Mouse (Mus musculus) liver, postnatal 0 days (tissue): ENCODE measurements at regions not wholly inside any gene's neighbourhood (a gene's known extent, or its start where the extent isn't known, plus 50 kb on each side); places are given as distances from the start of the nearest gene placed in this dataset.

ENCODE experiments used
- ATAC-seq: fragments of 200-750 bp; cut with Nextera tagmentation; 2 replicates; pipeline ENCODE4 v1.8.0; 2017; ENCODE audit warnings: mild to moderate bottlenecking, moderate library complexity
- DNase-seq: peaks from one replicate; pipeline ENCODE4 v3.0.0-alpha.2; 2016
- H3K27ac ChIP-seq: fragments of 300-500 bp; sonication (generic); 2 replicates; pipeline ENCODE4 v1.5.1; 2014; ENCODE audit warnings: antibody characterized with exemption, moderate library complexity, mild to moderate bottlenecking, low read depth
- H3K27me3 ChIP-seq: fragments of 300-500 bp; sonication (generic); 2 replicates; pipeline ENCODE4 v1.6.1; 2014; ENCODE audit warnings: low read length, control low read depth, mixed read lengths; ENCODE audit not compliant: insufficient read depth
- H3K36me3 ChIP-seq: fragments of 300-500 bp; sonication (generic); replicated peaks from 2 replicates; pipeline ENCODE4 v1.6.1; 2014; ENCODE audit warnings: mild to moderate bottlenecking, control low read depth, low read length, moderate library complexity, mixed read lengths; ENCODE audit not compliant: insufficient read depth
- H3K4me1 ChIP-seq: fragments of 300-500 bp; sonication (generic); 2 replicates; pipeline ENCODE4 v1.6.1; 2014; ENCODE audit warnings: antibody characterized with exemption, mild to moderate bottlenecking, control low read depth; ENCODE audit not compliant: insufficient read depth
- H3K4me2 ChIP-seq: fragments of 300-500 bp; sonication (generic); 2 replicates; pipeline ENCODE4 v1.6.1; 2014; ENCODE audit warnings: low read depth, mild to moderate bottlenecking, low read length, moderate library complexity, mixed read lengths
- H3K4me3 ChIP-seq: fragments of 300-500 bp; sonication (generic); 2 replicates; pipeline ENCODE4 v1.5.1; 2014; ENCODE audit warnings: low read depth, low read length
- H3K9ac ChIP-seq: fragments of 300-500 bp; sonication (generic); replicated peaks from 2 replicates; pipeline ENCODE4 v1.6.1; 2014; ENCODE audit warnings: mild to moderate bottlenecking, moderate library complexity
- H3K9me3 ChIP-seq: fragments of 300-500 bp; sonication (generic); 2 replicates; pipeline ENCODE4 v1.6.1; 2016; ENCODE audit warnings: mild to moderate bottlenecking, control low read depth, low read length, mixed read lengths
- CTCF ChIP-seq: sonication (generic); IDR thresholded peaks from 2 replicates; pipeline ENCODE4 v1.5.1; 2016; ENCODE audit warnings: antibody characterized with exemption, low read depth
- EP300 ChIP-seq: IDR thresholded peaks from 2 replicates; pipeline ENCODE4 v1.6.1; 2016; ENCODE audit warnings: antibody characterized with exemption, low read depth, mild to moderate bottlenecking
- WGBS: fragments of 180-500 bp; shearing (Covaris S2); extraction: QIAGEN DNeasy Blood & Tissue Kit; methylation state at CpG from one replicate; pipeline ENCODE4 v1.1.7; 2014; ENCODE audit not compliant: insufficient replicate concordance; 5-methylcytosine and 5-hydroxymethylcytosine counted together

- WGBS = 14% methylated on average over 10 of the region's 10 CpGs
- ATAC-seq (no peak), DNase-seq (no peak)
- Histone ChIP-seq H3K4me1 (no peaks in the 10 kb centered on the region), H3K36me3 (no peaks in the 10 kb centered on the region), H3K27ac (no peak overlapping the region), H3K4me3 (no peak overlapping the region), H3K4me2 (no peak overlapping the region), H3K27me3 (no peaks in the 10 kb centered on the region), H3K9ac (no peak overlapping the region), H3K9me3 (no peaks in the 10 kb centered on the region)
- TF ChIP-seq EP300 = no peak
- TF ChIP-seq CTCF = no peak
Observed at GRCm38 (mm10) chr11:112839721-112840494, 57.9 kb downstream of the Sox9 start.

- no peak for TF ChIP-seq EP300
- Histone ChIP-seq H3K4me1 (no peaks in the 10 kb centered on the region), H3K36me3 (no peaks in the 10 kb centered on the region), H3K4me2 (no peak overlapping the region), H3K27me3 (no peaks in the 10 kb centered on the region), H3K27ac (no peak overlapping the region), H3K9ac (no peak overlapping the region), H3K9me3 (no peaks in the 10 kb centered on the region), H3K4me3 (no peak overlapping the region)
- WGBS = 11% methylated on average over 10 of the region's 10 CpGs
- DNase-seq (no peak), ATAC-seq (no peak)
Observed at GRCm38 (mm10) chr11:112840495-112840828, 58.4 kb downstream of the Sox9 start.

- no peaks in the 10 kb centered on the region for H3K4me1 ChIP-seq
- no peak overlapping the region for H3K4me3 ChIP-seq
- H3K9me3 ChIP-seq = no peaks in the 10 kb centered on the region
- H3K4me2 ChIP-seq = no peak overlapping the region
- DNase-seq = no peak
- TF ChIP-seq CTCF = no peak
- no peak for TF ChIP-seq EP300
- no peaks in the 10 kb centered on the region for H3K27me3 ChIP-seq
- no peaks in the 10 kb centered on the region for H3K36me3 ChIP-seq
- H3K27ac ChIP-seq = no peak overlapping the region
- WGBS = 56% methylated on average over 8 of the region's 8 CpGs
- no peak overlapping the region for H3K9ac ChIP-seq
- ATAC-seq = no peak
Observed at GRCm38 (mm10) chr11:112844258-112844901, 62.4 kb downstream of the Sox9 start.

GRCm38 (mm10) chr11:112847146-112847545 is 65.1 kb downstream of the Sox9 start:
- Histone ChIP-seq H3K9me3 (no peaks in the 10 kb centered on the region), H3K4me1 (no peaks in the 10 kb centered on the region), H3K4me2 (no peak overlapping the region), H3K9ac (no peak overlapping the region), H3K27ac (no peak overlapping the region), H3K36me3 (no peaks in the 10 kb centered on the region), H3K27me3 (no peaks in the 10 kb centered on the region), H3K4me3 (no peak overlapping the region)
- ATAC-seq (no peak), DNase-seq (no peak)
- TF ChIP-seq EP300 (no peak), CTCF (no peak)
- 58% methylated on average over 2 of the region's 2 CpGs for WGBS

GRCm38 (mm10) chr11:112847851-112848250 is 65.8 kb downstream of the Sox9 start:
- DNase-seq (no peak), ATAC-seq (no peak)
- Histone ChIP-seq H3K4me2 (no peak overlapping the region), H3K4me3 (no peak overlapping the region), H3K27ac (no peak overlapping the region), H3K27me3 (no peaks in the 10 kb centered on the region), H3K36me3 (no peaks in the 10 kb centered on the region), H3K4me1 (no peaks in the 10 kb centered on the region), H3K9me3 (no peaks in the 10 kb centered on the region), H3K9ac (no peak overlapping the region)
- TF ChIP-seq CTCF (no peak), EP300 (no peak)
- WGBS = 65% methylated on average over 3 of the region's 3 CpGs

GRCm38 (mm10) chr11:112849974-112850373 is 68.0 kb downstream of the Sox9 start:
- no peak for DNase-seq
- no peaks in the 10 kb centered on the region for H3K27me3 ChIP-seq
- no peak overlapping the region for H3K4me3 ChIP-seq
- no peak overlapping the region for H3K27ac ChIP-seq
- H3K4me2 ChIP-seq = no peak overlapping the region
- H3K9me3 ChIP-seq = no peaks in the 10 kb centered on the region
- ATAC-seq = no peak
- no peak for TF ChIP-seq EP300
- no peak for TF ChIP-seq CTCF
- H3K9ac ChIP-seq = no peak overlapping the region
- WGBS = 68% methylated on average over 5 of the region's 5 CpGs
- H3K4me1 ChIP-seq = no peaks in the 10 kb centered on the region
- no peaks in the 10 kb centered on the region for H3K36me3 ChIP-seq
